Comparison of ENCODE assay signal across 19 mouse cellular contexts in the genomic region with DNA sequence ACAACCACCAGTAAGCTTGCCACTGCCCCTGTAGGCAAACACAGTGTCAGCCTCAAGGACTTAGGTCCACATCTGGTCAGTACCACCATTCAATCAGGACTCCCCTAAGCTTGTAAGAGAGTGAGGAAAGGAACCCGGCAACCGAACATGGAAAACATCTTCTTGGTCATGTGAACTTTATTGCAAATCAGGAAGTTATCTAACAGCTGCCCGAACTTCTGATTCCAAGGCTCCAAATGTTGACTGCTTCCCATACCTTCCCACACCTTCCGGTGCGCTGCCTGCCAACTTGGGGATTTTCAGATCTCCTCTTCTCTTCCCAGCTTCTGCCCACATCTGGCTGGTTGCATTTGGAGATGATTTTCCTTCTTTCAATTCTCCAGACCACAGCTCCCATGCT. TPM values are rescaled to one million over a fixed set of nuclear protein-coding genes. Genes with fewer than 3 reads are reported as not detected.
"Had no signal": no experiment of that assay in that cellular context is flagged by ENCODE, and none has a peak within 500 bp of the region (broad histone marks: within the 10 kb centered on the region; RNA-seq: fewer than 3 reads in every experiment).

No protein-coding gene starts in this region.

- H3K4me1 ChIP-seq: liver, embryonic 12.5 days; lung, embryonic 15.5 days; midbrain, embryonic 12.5 days; neural tube, embryonic 13.5 days had no signal

- H3K4me2 ChIP-seq: limb, embryonic 15.5 days; liver, embryonic 12.5 days; lung, embryonic 15.5 days; midbrain, embryonic 12.5 days; neural tube, embryonic 13.5 days had no signal

- ATAC-seq: liver, embryonic 12.5 days had no signal

- DNase-seq: kidney, adult 18-20 months; kidney, postnatal 10 days; kidney, postnatal 4 days; left cerebral cortex, postnatal 4 days; right cerebral cortex, postnatal 4 days; spleen, adult 18-20 months; thymus, adult 18-20 months; thymus, postnatal 14 days had no signal

- H3K36me3 ChIP-seq: limb, embryonic 15.5 days; liver, embryonic 12.5 days; lung, embryonic 15.5 days; midbrain, embryonic 12.5 days; neural tube, embryonic 13.5 days had no signal

- H3K4me3 ChIP-seq: layer of hippocampus, adult 2 months; limb, embryonic 15.5 days; liver, embryonic 12.5 days; lung, embryonic 15.5 days; midbrain, embryonic 12.5 days; neural tube, embryonic 13.5 days had no signal

- H3K27ac ChIP-seq: layer of hippocampus, adult 2 months; limb, embryonic 15.5 days; liver, embryonic 12.5 days; lung, embryonic 15.5 days; midbrain, embryonic 12.5 days; neural tube, embryonic 13.5 days had no signal

- H3K9ac ChIP-seq: limb, embryonic 15.5 days; liver, embryonic 12.5 days; lung, embryonic 15.5 days; midbrain, embryonic 12.5 days; neural tube, embryonic 13.5 days had no signal

- H3K9me3 ChIP-seq: limb, embryonic 15.5 days; liver, embryonic 12.5 days; lung, embryonic 15.5 days; midbrain, embryonic 12.5 days; neural tube, embryonic 13.5 days had no signal

RNA-seq across cellular contexts. Expression of a gene that starts 26.4 kb away (rescaled TPM):
- total RNA-seq: layer of hippocampus, adult 2 months; layer of hippocampus, postnatal 14 days; left cerebral cortex, adult 18-20 months; left cerebral cortex, postnatal 10 days; left cerebral cortex, postnatal 4 days; megakaryocyte progenitor cell, adult 5-6 weeks had no signal
- polyA plus RNA-seq: kidney, embryonic 14.5 days; midbrain, embryonic 12.5 days had no signal
